Mouse (Mus musculus) heart, postnatal 0 days (tissue): ENCODE measurements at regions not wholly inside any gene's neighbourhood (a gene's known extent, or its start where the extent isn't known, plus 50 kb on each side); places are given as distances from the start of the nearest gene placed in this dataset.

ENCODE experiments used
- CTCF ChIP-seq: IDR thresholded peaks from 2 replicates; pipeline ENCODE4 v1.5.1; 2016; ENCODE audit warnings: antibody characterized with exemption, control low read depth, low read depth
- EP300 ChIP-seq: IDR thresholded peaks from 2 replicates; pipeline ENCODE4 v1.6.1; 2016; ENCODE audit warnings: antibody characterized with exemption, low read depth

DNA sequence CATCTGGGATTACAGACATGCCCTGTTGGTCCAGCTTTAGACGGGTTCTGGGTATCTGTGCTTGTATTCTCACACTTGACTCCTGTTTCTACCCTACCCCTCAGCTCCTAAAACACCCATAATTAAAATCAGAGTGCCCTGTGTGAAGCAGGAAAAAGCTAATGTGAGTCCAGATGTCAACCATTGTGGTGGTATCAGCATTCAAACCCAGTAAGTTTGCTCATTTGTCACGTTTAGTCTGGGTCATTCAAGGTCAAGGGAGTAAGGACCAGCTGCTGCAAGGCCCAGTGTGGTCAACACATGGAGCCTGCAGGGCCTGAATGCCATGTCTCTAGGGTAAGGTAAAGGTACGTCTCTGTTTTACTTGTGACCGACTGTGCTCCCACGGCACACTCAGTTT, 188.9 kb downstream of the Uaca start:
- TF ChIP-seq CTCF = no peak
- TF ChIP-seq EP300 = no peak
